Mouse (Mus musculus): ENCODE data around the gene Mgrn1. TPM values are rescaled to one million over a fixed set of nuclear protein-coding genes. Genes with fewer than 3 reads are reported as not detected.
A peak's percentile ranks its signal among the peaks of the same experiment; 100 is the strongest.

The Mgrn1 gene
- polyA plus RNA-seq, 1 experiment from 2014 or later = 107 TPM

DNA sequence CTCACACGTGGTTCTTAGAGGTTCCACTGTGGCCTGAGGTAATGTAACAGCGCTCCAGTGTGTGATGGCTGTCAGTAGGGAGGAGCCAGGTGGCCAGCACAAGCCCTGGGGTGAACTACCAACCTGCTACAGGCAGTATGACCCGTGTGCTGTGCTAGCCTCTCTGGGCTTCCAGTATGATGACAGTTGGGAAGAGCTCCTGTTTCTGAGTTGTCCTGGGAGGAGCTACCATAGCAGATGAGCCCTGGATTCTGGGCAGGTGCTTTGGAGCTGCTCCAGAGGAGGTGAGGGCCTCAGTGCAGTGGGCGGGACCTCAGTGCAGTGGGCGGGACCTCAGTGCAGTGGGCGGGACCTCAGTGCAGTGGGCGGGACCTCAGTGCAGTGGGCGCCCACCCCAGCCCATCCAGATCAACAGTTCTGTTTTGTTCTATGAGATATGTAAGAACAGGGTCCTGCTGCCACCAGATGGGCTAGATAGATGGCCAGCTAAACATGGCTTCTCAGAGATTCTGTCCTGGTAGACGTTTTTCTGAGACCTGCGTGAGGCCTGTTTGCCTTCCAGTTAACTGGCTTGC lies 26.1 kb downstream of the Mgrn1 start:
- WGBS = 73% methylated on average over 10 of the region's 10 CpGs
- Histone ChIP-seq H3K9me3 (no peaks in the 10 kb centered on the region), H3K4me1 (peaks cover 26% of the 10 kb centered on the region), H3K36me3 (peaks cover 89% of the 10 kb centered on the region), H3K27ac (replicated peaks) (peak overlapping the region; percentile 78), H3K4me2 (no peak overlapping the region), H3K4me3 (no peak overlapping the region), H3K27me3 (replicated peaks) (no peaks in the 10 kb centered on the region), H3K9ac (peak overlapping the region; percentile 16; the same call in 1 of the 2 replicates)
- no peak for ATAC-seq (ENCODE audit: extremely low read depth, insufficient number of reproducible peaks, low FRiP score, low TSS enrichment)

GRCm38 (mm10) chr16:4912907-4913782 lies 27.1 kb downstream of the Mgrn1 start:
- Histone ChIP-seq H3K27me3 (replicated peaks) (no peaks in the 10 kb centered on the region), H3K4me3 (no peak overlapping the region), H3K27ac (replicated peaks) (peak overlapping the region; percentile 78), H3K4me2 (peak overlapping the region; percentile 32; the same call in 1 of the 2 replicates), H3K36me3 (peaks cover 88% of the 10 kb centered on the region), H3K4me1 (peaks cover 26% of the 10 kb centered on the region), H3K9ac (peak overlapping the region; percentile 56), H3K9me3 (no peaks in the 10 kb centered on the region)
- WGBS = 59% methylated on average over 11 of the region's 11 CpGs
- ATAC-seq (ENCODE audit: extremely low read depth, insufficient number of reproducible peaks, low FRiP score, low TSS enrichment) = no peak

DNA sequence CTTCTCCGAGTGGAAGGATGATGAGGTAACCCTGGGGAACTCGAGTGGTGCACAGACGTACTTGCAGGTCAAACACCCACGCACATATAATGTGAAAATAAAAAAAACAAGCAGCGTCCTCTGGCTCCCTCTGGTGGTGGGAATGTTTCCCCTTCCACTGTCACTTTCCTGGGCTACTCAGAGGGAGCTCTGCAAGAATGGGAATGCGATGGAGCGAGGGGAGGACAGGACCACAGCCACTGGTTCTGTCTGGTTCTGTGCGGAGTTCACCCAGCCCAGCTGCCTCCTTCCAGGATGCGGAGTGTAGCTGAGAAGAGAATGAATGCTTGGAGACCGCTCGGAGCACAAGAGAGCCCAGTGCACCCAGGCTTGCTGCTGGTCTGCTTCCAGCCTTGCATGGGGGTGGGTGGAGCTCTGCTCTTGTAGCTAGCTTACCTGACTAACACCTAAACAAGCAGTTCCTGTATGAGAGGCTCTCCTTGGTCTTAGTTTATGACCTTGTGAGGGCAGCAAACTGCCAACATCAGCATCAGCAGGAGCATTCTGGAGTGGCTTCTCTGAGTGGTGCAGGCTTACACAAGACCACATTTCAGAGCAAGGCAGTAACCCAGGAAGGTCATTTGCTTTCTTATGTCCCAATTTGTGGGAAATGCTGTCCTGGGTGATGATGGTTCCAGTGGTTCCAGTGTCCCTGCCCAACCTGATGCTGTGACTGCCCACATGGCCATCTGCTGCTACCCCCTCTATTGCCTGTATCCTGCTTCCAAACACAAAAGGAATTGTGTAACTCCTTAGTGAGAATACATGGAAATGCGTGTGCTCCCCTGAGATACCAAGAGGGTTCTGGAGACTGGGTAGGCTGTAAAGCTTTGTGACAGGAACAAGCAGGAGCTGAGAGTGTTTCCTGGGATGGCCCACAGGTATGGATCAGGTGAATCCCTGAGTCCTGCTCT lies 28.0 kb downstream of the Mgrn1 start:
- Histone ChIP-seq H3K9ac (peak overlapping the region; percentile 56), H3K4me3 (no peak overlapping the region)

GRCm38 (mm10) chr16:4915931-4916330 lies 29.9 kb downstream of the Mgrn1 start:
- H3K27ac ChIP-seq (replicated peaks) = no peak overlapping the region
- H3K36me3 ChIP-seq = peaks cover 88% of the 10 kb centered on the region
- no peak overlapping the region for H3K4me3 ChIP-seq
- no peak for ATAC-seq (ENCODE audit: extremely low read depth, insufficient number of reproducible peaks, low FRiP score, low TSS enrichment)
- no peaks in the 10 kb centered on the region for H3K27me3 ChIP-seq (replicated peaks)
- H3K4me1 ChIP-seq = peaks cover 26% of the 10 kb centered on the region
- no peak overlapping the region for H3K9ac ChIP-seq
- H3K4me2 ChIP-seq = no peak overlapping the region
- WGBS = 55% methylated on average over 3 of the region's 3 CpGs
- no peaks in the 10 kb centered on the region for H3K9me3 ChIP-seq

More for the DNA sequence above, 28.0 kb downstream of the Mgrn1 start:
- WGBS = 29% methylated on average over 12 of the region's 12 CpGs
- Histone ChIP-seq H3K4me1 (peaks cover 26% of the 10 kb centered on the region), H3K9me3 (no peaks in the 10 kb centered on the region), H3K4me2 (peak overlapping the region; percentile 32; the same call in 1 of the 2 replicates), H3K36me3 (peaks cover 88% of the 10 kb centered on the region), H3K27me3 (replicated peaks) (no peaks in the 10 kb centered on the region), H3K27ac (replicated peaks) (peak overlapping the region; percentile 78)
- peak; percentile 7; the same call in 1 of the 2 replicates for ATAC-seq (ENCODE audit: extremely low read depth, insufficient number of reproducible peaks, low FRiP score, low TSS enrichment)

GRCm38 (mm10) chr16:4916608-4917007 lies 30.6 kb downstream of the Mgrn1 start:
- H3K4me1 ChIP-seq = peaks cover 26% of the 10 kb centered on the region
- H3K9ac ChIP-seq = no peak overlapping the region
- no peak overlapping the region for H3K4me2 ChIP-seq
- H3K9me3 ChIP-seq = no peaks in the 10 kb centered on the region
- peaks cover 88% of the 10 kb centered on the region for H3K36me3 ChIP-seq
- 86% methylated on average over 2 of the region's 2 CpGs for WGBS
- no peak overlapping the region for H3K4me3 ChIP-seq
- no peak for ATAC-seq (ENCODE audit: extremely low read depth, insufficient number of reproducible peaks, low FRiP score, low TSS enrichment)
- no peaks in the 10 kb centered on the region for H3K27me3 ChIP-seq (replicated peaks)
- H3K27ac ChIP-seq (replicated peaks) = no peak overlapping the region

- WGBS = 68% methylated on average over 4 of the region's 4 CpGs
- Histone ChIP-seq H3K27ac (replicated peaks) (peak overlapping the region; percentile 58), H3K4me3 (no peak overlapping the region), H3K4me2 (no peak overlapping the region), H3K36me3 (peaks cover 98% of the 10 kb centered on the region), H3K4me1 (0 out of 2 replicates have a peak, but pooled peaks cover 7% of the 10 kb centered on the region), H3K9ac (no peak overlapping the region), H3K27me3 (replicated peaks) (no peaks in the 10 kb centered on the region), H3K9me3 (no peaks in the 10 kb centered on the region)
- ATAC-seq (ENCODE audit: extremely low read depth, insufficient number of reproducible peaks, low FRiP score, low TSS enrichment) = no peak
Measured at GRCm38 (mm10) chr16:4920556-4920955, 34.5 kb downstream of the Mgrn1 start.

DNA sequence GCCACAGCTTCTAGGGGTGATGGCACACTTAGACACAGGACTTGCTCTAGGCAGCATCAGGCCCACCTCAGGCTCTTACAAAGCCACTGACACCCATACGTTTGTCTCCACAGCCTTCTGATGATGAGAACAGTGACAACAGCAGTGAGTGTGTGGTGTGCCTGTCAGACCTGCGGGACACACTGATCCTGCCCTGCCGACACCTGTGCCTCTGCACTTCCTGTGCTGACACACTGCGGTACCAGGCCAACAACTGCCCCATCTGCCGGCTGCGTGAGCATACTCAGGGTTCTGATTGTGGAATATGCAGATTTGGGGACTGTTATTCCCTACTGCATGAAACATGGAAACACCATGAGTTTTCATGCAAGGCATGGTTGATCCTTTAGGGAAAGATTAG lies 36.4 kb downstream of the Mgrn1 start:
- no peak for ATAC-seq (ENCODE audit: extremely low read depth, insufficient number of reproducible peaks, low FRiP score, low TSS enrichment)
- H3K27me3 ChIP-seq (replicated peaks) = no peaks in the 10 kb centered on the region
- 79% methylated on average over 6 of the region's 6 CpGs for WGBS
- no peak overlapping the region for H3K4me3 ChIP-seq
- H3K27ac ChIP-seq (replicated peaks) = no peak overlapping the region
- H3K4me2 ChIP-seq = no peak overlapping the region
- no peaks in the 10 kb centered on the region for H3K4me1 ChIP-seq
- no peak overlapping the region for H3K9ac ChIP-seq
- H3K36me3 ChIP-seq = peaks cover 98% of the 10 kb centered on the region
- H3K9me3 ChIP-seq = no peaks in the 10 kb centered on the region

DNA sequence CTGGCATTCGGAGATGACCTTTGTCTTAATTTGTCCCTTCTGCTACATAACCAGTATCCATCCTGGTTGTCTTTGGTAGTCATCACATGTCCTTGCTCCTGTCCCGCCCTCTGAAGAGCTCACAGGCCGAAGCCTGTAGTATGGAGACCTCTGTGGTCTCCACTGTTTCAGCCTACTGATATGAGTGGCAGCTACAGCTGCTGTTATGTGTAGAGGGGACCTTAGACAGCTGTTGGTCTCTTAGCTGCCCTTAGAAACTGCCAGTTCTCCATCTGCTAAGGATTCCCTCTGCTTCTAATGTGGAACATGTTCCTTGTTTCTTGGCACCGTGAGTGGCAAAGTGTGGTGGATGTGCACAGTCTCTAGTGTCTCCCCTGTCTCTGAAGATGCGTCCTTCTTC lies 37.9 kb downstream of the Mgrn1 start:
- H3K9ac ChIP-seq = no peak overlapping the region
- 83% methylated on average over 5 of the region's 5 CpGs for WGBS
- H3K27me3 ChIP-seq (replicated peaks) = no peaks in the 10 kb centered on the region
- H3K27ac ChIP-seq (replicated peaks) = no peak overlapping the region
- no peaks in the 10 kb centered on the region for H3K9me3 ChIP-seq
- H3K4me2 ChIP-seq = no peak overlapping the region
- ATAC-seq (ENCODE audit: extremely low read depth, insufficient number of reproducible peaks, low FRiP score, low TSS enrichment) = no peak
- H3K4me1 ChIP-seq = 0 out of 2 replicates have a peak, but pooled peaks cover 3% of the 10 kb centered on the region
- peaks cover 99% of the 10 kb centered on the region for H3K36me3 ChIP-seq
- no peak overlapping the region for H3K4me3 ChIP-seq

- H3K36me3 ChIP-seq = peaks cover 100% of the 10 kb centered on the region
- peaks cover 12% of the 10 kb centered on the region for H3K4me1 ChIP-seq
- no peak overlapping the region for H3K9ac ChIP-seq
- no peak overlapping the region for H3K4me3 ChIP-seq
- no peaks in the 10 kb centered on the region for H3K9me3 ChIP-seq
- 90% methylated on average over 7 of the region's 7 CpGs for WGBS
- no peak overlapping the region for H3K27ac ChIP-seq (replicated peaks)
- ATAC-seq (ENCODE audit: extremely low read depth, insufficient number of reproducible peaks, low FRiP score, low TSS enrichment) = no peak
- no peak overlapping the region for H3K4me2 ChIP-seq
- H3K27me3 ChIP-seq (replicated peaks) = no peaks in the 10 kb centered on the region
Measured at GRCm38 (mm10) chr16:4927967-4928366, 41.9 kb downstream of the Mgrn1 start.

DNA sequence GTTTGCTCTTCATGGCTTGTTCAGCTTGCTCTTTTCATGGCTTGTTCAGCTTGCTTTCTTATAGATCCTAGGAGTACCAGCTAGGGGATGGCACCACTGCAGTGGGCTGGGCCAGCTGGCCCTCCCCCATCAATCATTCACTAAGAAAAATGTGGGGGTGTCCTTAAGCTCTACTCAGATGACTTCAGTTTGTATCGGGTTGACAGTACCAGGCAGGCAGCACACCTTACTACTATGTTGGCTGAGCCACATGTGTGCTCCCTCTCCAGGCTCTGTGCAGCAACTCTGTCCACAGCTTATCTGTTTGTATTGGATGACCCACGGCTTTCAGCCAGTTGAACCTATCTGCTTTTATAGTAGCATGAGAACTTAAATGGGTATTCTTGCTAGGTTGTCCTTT lies 42.4 kb downstream of the Mgrn1 start:
- ATAC-seq (ENCODE audit: extremely low read depth, insufficient number of reproducible peaks, low FRiP score, low TSS enrichment) = no peak
- Histone ChIP-seq H3K36me3 (peaks cover 100% of the 10 kb centered on the region), H3K27me3 (replicated peaks) (no peaks in the 10 kb centered on the region), H3K4me2 (no peak overlapping the region), H3K4me3 (no peak overlapping the region), H3K9ac (no peak overlapping the region), H3K4me1 (peaks cover 13% of the 10 kb centered on the region), H3K9me3 (no peaks in the 10 kb centered on the region), H3K27ac (replicated peaks) (no peak overlapping the region; the same call in 1 of the 2 replicates)
- WGBS = 68% methylated on average over 2 of the region's 2 CpGs

GRCm38 (mm10) chr16:4932429-4932828 lies 46.4 kb downstream of the Mgrn1 start:
- Histone ChIP-seq H3K27me3 (replicated peaks) (no peaks in the 10 kb centered on the region), H3K27ac (replicated peaks) (peak overlapping the region; percentile 15; the same call in 1 of the 2 replicates), H3K4me3 (no peak overlapping the region), H3K36me3 (peaks cover 100% of the 10 kb centered on the region), H3K4me2 (no peak overlapping the region), H3K4me1 (peaks cover 24% of the 10 kb centered on the region), H3K9me3 (no peaks in the 10 kb centered on the region), H3K9ac (no peak overlapping the region)
- no peak for ATAC-seq (ENCODE audit: extremely low read depth, insufficient number of reproducible peaks, low FRiP score, low TSS enrichment)
- 81% methylated on average over 3 of the region's 3 CpGs for WGBS

Measured in heart, embryonic 13.5 days (tissue).